Mouse (Mus musculus) ovary, adult 18-20 months (tissue): ENCODE measurements around the gene Foxn3.

ENCODE experiments used
- DNase-seq: peaks from one replicate; pipeline ENCODE4 v3.0.0; 2022; ENCODE audit warnings: low spot score, mixed read lengths

The Foxn3 gene

GRCm38 (mm10) chr12:99247939-99248338, 315.4 kb downstream of the Foxn3 start:
- no peak for DNase-seq

- no peak for DNase-seq
These were observed 316.2 kb downstream of the Foxn3 start for GRCm38 (mm10) chr12:99246984-99247746.

GRCm38 (mm10) chr12:99244673-99245072, 318.7 kb downstream of the Foxn3 start:
- no peak for DNase-seq

- DNase-seq: no peak
These were observed 319.1 kb downstream of the Foxn3 start for GRCm38 (mm10) chr12:99244264-99244663.

- DNase-seq: no peak
These were observed 320.1 kb downstream of the Foxn3 start for GRCm38 (mm10) chr12:99243316-99243715.

- peak; percentile 12 for DNase-seq
These were observed 323.1 kb downstream of the Foxn3 start for GRCm38 (mm10) chr12:99240185-99240726.

- no peak for DNase-seq
These were observed 323.6 kb downstream of the Foxn3 start for GRCm38 (mm10) chr12:99239735-99240134.

- DNase-seq: no peak
These were observed 325.9 kb downstream of the Foxn3 start for GRCm38 (mm10) chr12:99237497-99237896.

GRCm38 (mm10) chr12:99234346-99234745, 329.0 kb downstream of the Foxn3 start:
- no peak for DNase-seq

GRCm38 (mm10) chr12:99233386-99233785, 330.0 kb downstream of the Foxn3 start:
- no peak for DNase-seq

- DNase-seq: no peak
These were observed 330.9 kb downstream of the Foxn3 start for GRCm38 (mm10) chr12:99232478-99232877.

- DNase-seq: no peak
These were observed 332.1 kb downstream of the Foxn3 start for GRCm38 (mm10) chr12:99231321-99231720.

- DNase-seq: no peak
These were observed 332.7 kb downstream of the Foxn3 start for GRCm38 (mm10) chr12:99230783-99231048.

GRCm38 (mm10) chr12:99229973-99230782, 333.2 kb downstream of the Foxn3 start:
- no peak for DNase-seq

- no peak for DNase-seq
These were observed 335.9 kb downstream of the Foxn3 start for GRCm38 (mm10) chr12:99227313-99227952.

GRCm38 (mm10) chr12:99224863-99225603, 338.3 kb downstream of the Foxn3 start:
- DNase-seq: no peak

GRCm38 (mm10) chr12:99221087-99221846, 342.1 kb downstream of the Foxn3 start:
- DNase-seq: no peak

GRCm38 (mm10) chr12:99220333-99220732, 343.0 kb downstream of the Foxn3 start:
- no peak for DNase-seq

- DNase-seq: no peak
These were observed 343.6 kb downstream of the Foxn3 start for GRCm38 (mm10) chr12:99219812-99220211.

- no peak for DNase-seq
These were observed 346.2 kb downstream of the Foxn3 start for GRCm38 (mm10) chr12:99217145-99217698.

- DNase-seq: no peak
These were observed 347.0 kb downstream of the Foxn3 start for GRCm38 (mm10) chr12:99216341-99216761.
